Mouse (Mus musculus): Measurements from ENCODE around the gene Zfp706. TPM values are rescaled to one million over a fixed set of nuclear protein-coding genes. Genes with fewer than 3 reads are reported as not detected.
"Not testable (repeated sequence)": the region's sequence is repeated elsewhere in the genome, so short reads cannot be mapped to it uniquely, and the experiment has no call there.

The Zfp706 gene
- polyA plus RNA-seq, 1 experiment from 2014 or later: 509 TPM

- H3K27me3 ChIP-seq (ENCODE audit: low read depth, poor library complexity, severe bottlenecking): no peaks in the 10 kb centered on the region
- 41% methylated on average over 7 of the region's 7 CpGs for WGBS
- DNase-seq (ENCODE audit: low spot score): no peak
- H3K9me3 ChIP-seq (replicated peaks): no peaks in the 10 kb centered on the region
- H3K36me3 ChIP-seq: peaks cover 46% of the 10 kb centered on the region
- H3K4me1 ChIP-seq: peaks cover 25% of the 10 kb centered on the region
- peak overlapping the region; percentile 100 for H3K27ac ChIP-seq
- H3K4me3 ChIP-seq: peak overlapping the region; percentile 91
These were observed 1.6 kb downstream of the Zfp706 start for GRCm38 (mm10) chr15:37005793-37006474.

GRCm38 (mm10) chr15:37004858-37005257, 2.7 kb downstream of the Zfp706 start:
- H3K36me3 ChIP-seq: peaks cover 56% of the 10 kb centered on the region
- H3K4me3 ChIP-seq: no peak overlapping the region
- H3K9me3 ChIP-seq (replicated peaks): no peaks in the 10 kb centered on the region
- no peak overlapping the region for H3K27ac ChIP-seq
- H3K4me1 ChIP-seq: peaks cover 24% of the 10 kb centered on the region
- DNase-seq (ENCODE audit: low spot score): no peak
- 93% methylated on average over 5 of the region's 5 CpGs for WGBS
- H3K27me3 ChIP-seq (ENCODE audit: low read depth, poor library complexity, severe bottlenecking): no peaks in the 10 kb centered on the region

GRCm38 (mm10) chr15:37002276-37002675, 5.3 kb downstream of the Zfp706 start:
- 93% methylated on average over 7 of the region's 7 CpGs for WGBS
- H3K36me3 ChIP-seq: peaks cover 82% of the 10 kb centered on the region

GRCm38 (mm10) chr15:36999602-37000001, 8.0 kb downstream of the Zfp706 start:
- WGBS: 91% methylated on average over 7 of the region's 7 CpGs
- H3K27me3 ChIP-seq (ENCODE audit: low read depth, poor library complexity, severe bottlenecking); DNase-seq (ENCODE audit: low spot score); H3K4me3 ChIP-seq; H3K9me3 ChIP-seq (replicated peaks); H3K27ac ChIP-seq; H3K4me1 ChIP-seq: not testable (repeated sequence)
- peaks cover 81% of the 10 kb centered on the region for H3K36me3 ChIP-seq

More at GRCm38 (mm10) chr15:37002276-37002675, 5.3 kb downstream of the Zfp706 start:
- no peak overlapping the region for H3K27ac ChIP-seq
- no peak overlapping the region for H3K4me3 ChIP-seq
- peaks cover 3% of the 10 kb centered on the region; the same call in 1 of the 2 replicates for H3K9me3 ChIP-seq (replicated peaks)
- no peaks in the 10 kb centered on the region for H3K27me3 ChIP-seq (ENCODE audit: low read depth, poor library complexity, severe bottlenecking)
- H3K4me1 ChIP-seq: peaks cover 15% of the 10 kb centered on the region
- no peak for DNase-seq (ENCODE audit: low spot score)

- no peak for DNase-seq (ENCODE audit: low spot score)
- no peaks in the 10 kb centered on the region for H3K4me1 ChIP-seq
- H3K27me3 ChIP-seq (ENCODE audit: low read depth, poor library complexity, severe bottlenecking): no peaks in the 10 kb centered on the region
- WGBS: 93% methylated on average over 4 of the region's 4 CpGs
- no peak overlapping the region for H3K4me3 ChIP-seq
- H3K27ac ChIP-seq: no peak overlapping the region
- peaks cover 46% of the 10 kb centered on the region for H3K36me3 ChIP-seq
- H3K9me3 ChIP-seq (replicated peaks): peaks cover 4% of the 10 kb centered on the region; the same call in 1 of the 2 replicates
These were observed 12.4 kb downstream of the Zfp706 start for GRCm38 (mm10) chr15:36995166-36995565.

GRCm38 (mm10) chr15:36994665-36995064, 12.9 kb downstream of the Zfp706 start:
- no peak overlapping the region for H3K4me3 ChIP-seq
- no peak overlapping the region for H3K27ac ChIP-seq
- peaks cover 4% of the 10 kb centered on the region; the same call in 1 of the 2 replicates for H3K9me3 ChIP-seq (replicated peaks)
- H3K4me1 ChIP-seq: no peaks in the 10 kb centered on the region
- peaks cover 41% of the 10 kb centered on the region for H3K36me3 ChIP-seq
- WGBS: 78% methylated on average over 1 of the region's 1 CpGs
- DNase-seq (ENCODE audit: low spot score): no peak
- H3K27me3 ChIP-seq (ENCODE audit: low read depth, poor library complexity, severe bottlenecking): no peaks in the 10 kb centered on the region

- Histone ChIP-seq H3K9me3 (replicated peaks) (peaks cover 4% of the 10 kb centered on the region; the same call in 1 of the 2 replicates), H3K4me3 (no peak overlapping the region), H3K27ac (no peak overlapping the region), H3K4me1 (no peaks in the 10 kb centered on the region), H3K36me3 (peaks cover 30% of the 10 kb centered on the region), H3K27me3 (ENCODE audit: low read depth, poor library complexity, severe bottlenecking) (no peaks in the 10 kb centered on the region)
- no peak for DNase-seq (ENCODE audit: low spot score)
- 80% methylated on average over 8 of the region's 8 CpGs for WGBS
These were observed 14.0 kb downstream of the Zfp706 start for GRCm38 (mm10) chr15:36993435-36994178.

- Histone ChIP-seq H3K36me3 (peaks cover 13% of the 10 kb centered on the region), H3K4me3 (no peak overlapping the region), H3K27ac (no peak overlapping the region), H3K27me3 (ENCODE audit: low read depth, poor library complexity, severe bottlenecking) (no peaks in the 10 kb centered on the region), H3K9me3 (replicated peaks) (no peaks in the 10 kb centered on the region), H3K4me1 (peaks cover 8% of the 10 kb centered on the region)
- 80% methylated on average over 6 of the region's 6 CpGs for WGBS
- no peak for DNase-seq (ENCODE audit: low spot score)
These were observed 16.2 kb downstream of the Zfp706 start for GRCm38 (mm10) chr15:36991353-36991752.

GRCm38 (mm10) chr15:36989922-36990321, 17.7 kb downstream of the Zfp706 start:
- DNase-seq (ENCODE audit: low spot score): no peak
- Histone ChIP-seq H3K4me1 (peaks cover 22% of the 10 kb centered on the region), H3K9me3 (replicated peaks) (no peaks in the 10 kb centered on the region), H3K27me3 (ENCODE audit: low read depth, poor library complexity, severe bottlenecking) (no peaks in the 10 kb centered on the region), H3K27ac (no peak overlapping the region), H3K4me3 (no peak overlapping the region), H3K36me3 (peaks cover 8% of the 10 kb centered on the region)
- WGBS: 92% methylated on average over 11 of the region's 11 CpGs

- 79% methylated on average over 2 of the region's 2 CpGs for whole genome bisulfite sequencing
- H3K27ac ChIP-seq: no peak overlapping the region
These were observed 18.9 kb downstream of the Zfp706 start for GRCm38 (mm10) chr15:36988718-36989115.

GRCm38 (mm10) chr15:36987976-36988717, 19.4 kb downstream of the Zfp706 start:
- DNase-seq (ENCODE audit: low spot score): no peak
- Histone ChIP-seq H3K4me1 (peaks cover 33% of the 10 kb centered on the region), H3K27me3 (ENCODE audit: low read depth, poor library complexity, severe bottlenecking) (no peaks in the 10 kb centered on the region), H3K36me3 (peaks cover 8% of the 10 kb centered on the region), H3K4me3 (no peak overlapping the region), H3K9me3 (replicated peaks) (no peaks in the 10 kb centered on the region), H3K27ac (no peak overlapping the region)
- WGBS: 89% methylated on average over 13 of the region's 13 CpGs

More at GRCm38 (mm10) chr15:36988718-36989115, 18.9 kb downstream of the Zfp706 start:
- no peaks in the 10 kb centered on the region for H3K27me3 ChIP-seq (ENCODE audit: low read depth, poor library complexity, severe bottlenecking)
- H3K9me3 ChIP-seq (replicated peaks): no peaks in the 10 kb centered on the region
- H3K4me1 ChIP-seq: peaks cover 31% of the 10 kb centered on the region
- no peak overlapping the region for H3K4me3 ChIP-seq
- H3K36me3 ChIP-seq: peaks cover 8% of the 10 kb centered on the region
- DNase-seq (ENCODE audit: low spot score): no peak

- no peak for DNase-seq (ENCODE audit: low spot score)
- Histone ChIP-seq H3K27ac (0 out of 2 replicates have a peak overlapping the region, but pooled peaks have one; percentile 33), H3K4me3 (no peak overlapping the region), H3K9me3 (replicated peaks) (no peaks in the 10 kb centered on the region), H3K27me3 (ENCODE audit: low read depth, poor library complexity, severe bottlenecking) (no peaks in the 10 kb centered on the region), H3K4me1 (peaks cover 33% of the 10 kb centered on the region), H3K36me3 (no peaks in the 10 kb centered on the region; the same call in 1 of the 2 replicates)
- 80% methylated on average over 6 of the region's 6 CpGs for WGBS
These were observed 20.2 kb downstream of the Zfp706 start for GRCm38 (mm10) chr15:36987211-36987877.
